Mouse (Mus musculus) forebrain, embryonic 13.5 days (tissue): ENCODE measurements at regions not wholly inside any gene's neighbourhood (a gene's known extent, or its start where the extent isn't known, plus 50 kb on each side); places are given as distances from the start of the nearest gene placed in this dataset.

Source experiments
- ATAC-seq: fragments of 200-750 bp; cut with Nextera tagmentation; 2 replicates; pipeline ENCODE4 v1.8.0; 2017
- H3K27ac ChIP-seq: fragments of 300-500 bp; sonication (generic); 2 replicates; pipeline ENCODE4 v1.5.1; 2015; ENCODE audit warnings: inconsistent platforms, mild to moderate bottlenecking, moderate library complexity
- H3K27me3 ChIP-seq: fragments of 300-500 bp; sonication (generic); 2 replicates; pipeline ENCODE4 v1.6.1; 2015; ENCODE audit warnings: mild to moderate bottlenecking, inconsistent platforms
- H3K36me3 ChIP-seq: fragments of 300-500 bp; sonication (generic); 2 replicates; pipeline ENCODE4 v1.6.1; 2015; ENCODE audit warnings: mild to moderate bottlenecking, inconsistent platforms; ENCODE audit not compliant: poor library complexity, severe bottlenecking
- H3K4me1 ChIP-seq: fragments of 300-500 bp; sonication (generic); 2 replicates; pipeline ENCODE4 v1.6.1; 2015; ENCODE audit warnings: inconsistent platforms
- H3K4me2 ChIP-seq: fragments of 300-500 bp; sonication (generic); 2 replicates; pipeline ENCODE4 v1.6.1; 2015; ENCODE audit warnings: inconsistent platforms, mild to moderate bottlenecking, moderate library complexity
- H3K4me3 ChIP-seq: fragments of 300-500 bp; sonication (generic); 2 replicates; pipeline ENCODE4 v1.5.1; 2015; ENCODE audit warnings: mild to moderate bottlenecking, inconsistent platforms
- H3K9ac ChIP-seq: fragments of 300-500 bp; sonication (generic); 2 replicates; pipeline ENCODE4 v1.6.1; 2015; ENCODE audit warnings: mild to moderate bottlenecking, inconsistent platforms
- H3K9me3 ChIP-seq: fragments of 300-500 bp; sonication (generic); replicated peaks from 2 replicates; pipeline ENCODE4 v1.6.1; 2016; ENCODE audit warnings: inconsistent platforms
- WGBS: fragments of 180-500 bp; shearing (Covaris S2); methylation state at CpG from one replicate; pipeline ENCODE4 v1.1.7; 2015; 5-methylcytosine and 5-hydroxymethylcytosine counted together

GRCm38 (mm10) chr13:53636011-53636410 lies 163.1 kb upstream of the Msx2 start:
- H3K9ac ChIP-seq: no peak overlapping the region
- H3K27me3 ChIP-seq: peaks cover 18% of the 10 kb centered on the region
- no peak overlapping the region for H3K27ac ChIP-seq
- no peak overlapping the region for H3K4me3 ChIP-seq
- no peaks in the 10 kb centered on the region for H3K36me3 ChIP-seq
- no peak for ATAC-seq
- H3K4me2 ChIP-seq: no peak overlapping the region
- no peaks in the 10 kb centered on the region for H3K9me3 ChIP-seq
- WGBS: 82% methylated on average over 5 of the region's 5 CpGs
- H3K4me1 ChIP-seq: 0 out of 2 replicates have a peak, but pooled peaks cover 13% of the 10 kb centered on the region

GRCm38 (mm10) chr13:53634637-53635203 lies 161.8 kb upstream of the Msx2 start:
- H3K4me2 ChIP-seq: no peak overlapping the region
- H3K36me3 ChIP-seq: no peaks in the 10 kb centered on the region
- peak; percentile 75 for ATAC-seq
- H3K9ac ChIP-seq: no peak overlapping the region
- WGBS: 18% methylated on average over 9 of the region's 9 CpGs
- no peak overlapping the region for H3K4me3 ChIP-seq
- H3K4me1 ChIP-seq: 0 out of 2 replicates have a peak, but pooled peaks cover 13% of the 10 kb centered on the region
- peaks cover 18% of the 10 kb centered on the region for H3K27me3 ChIP-seq
- no peak overlapping the region for H3K27ac ChIP-seq
- H3K9me3 ChIP-seq: no peaks in the 10 kb centered on the region

DNA sequence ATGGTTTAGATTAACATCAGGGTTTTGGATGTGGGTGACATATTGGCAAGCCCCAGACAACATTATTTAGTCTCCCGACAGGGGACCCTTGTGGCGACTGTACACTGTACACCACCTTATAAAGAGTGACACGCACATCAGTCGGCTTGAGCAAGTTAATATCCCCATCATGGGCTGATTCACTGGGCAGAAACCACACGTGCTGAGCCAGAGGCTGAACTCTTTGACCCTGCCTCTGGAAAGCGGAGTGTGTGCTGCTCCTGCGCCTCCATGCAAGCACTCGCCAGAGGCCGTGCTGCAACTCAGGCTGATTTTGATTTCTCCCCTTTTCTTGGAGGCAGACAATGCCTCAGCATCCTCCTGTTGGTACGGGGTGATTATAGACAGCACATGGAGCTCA lies 125.2 kb upstream of the Msx2 start:
- Histone ChIP-seq H3K4me3 (no peak overlapping the region), H3K9me3 (no peaks in the 10 kb centered on the region), H3K36me3 (no peaks in the 10 kb centered on the region), H3K4me1 (no peaks in the 10 kb centered on the region), H3K27me3 (peaks cover 44% of the 10 kb centered on the region), H3K9ac (no peak overlapping the region), H3K27ac (no peak overlapping the region), H3K4me2 (no peak overlapping the region)
- WGBS: 69% methylated on average over 10 of the region's 10 CpGs
- ATAC-seq: no peak

DNA sequence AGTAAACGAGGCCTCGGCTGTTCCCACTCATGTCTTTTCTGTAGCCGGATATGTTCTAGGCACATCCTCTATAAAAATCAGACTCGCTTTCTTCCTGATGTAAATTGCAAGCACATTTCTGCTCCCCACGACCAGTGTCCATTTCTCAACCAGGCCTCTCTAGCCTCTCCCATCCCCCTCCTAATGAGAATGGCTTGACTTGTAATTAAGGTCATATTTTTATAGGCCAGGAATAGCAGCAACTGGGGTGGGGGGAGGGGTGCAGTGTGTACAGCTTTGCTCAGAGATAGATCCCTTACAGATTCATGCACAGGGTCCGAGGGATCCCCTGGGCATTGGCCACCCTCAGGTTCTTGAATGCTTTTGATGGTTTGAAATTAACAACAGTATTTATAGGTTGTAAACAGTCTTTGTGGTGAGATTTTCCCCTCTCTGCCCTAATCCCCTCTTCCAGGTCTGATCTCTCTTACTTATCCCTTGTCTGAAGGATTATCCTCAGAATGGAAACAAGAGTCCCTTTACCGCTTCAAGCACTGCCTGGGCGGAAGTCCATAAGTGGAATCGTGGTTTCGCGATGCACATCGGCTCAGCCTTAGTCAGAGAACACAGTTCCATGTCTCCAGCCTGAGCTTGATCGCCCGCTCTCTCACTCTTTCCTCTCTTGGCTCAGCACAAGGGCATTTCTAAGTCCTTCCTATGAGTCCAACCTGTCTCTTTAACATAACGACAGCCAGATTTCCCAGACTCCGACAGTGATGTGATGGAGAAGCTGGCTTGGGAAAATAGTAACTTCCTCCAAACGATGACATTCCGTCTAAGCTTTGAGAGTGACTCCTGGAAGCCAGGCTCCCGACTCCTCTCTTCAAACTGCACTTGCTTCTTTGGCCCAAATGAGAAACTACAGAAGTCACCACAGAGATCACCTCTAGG lies 124.3 kb upstream of the Msx2 start:
- 52% methylated on average over 19 of the region's 19 CpGs for WGBS
- H3K9ac ChIP-seq: no peak overlapping the region
- H3K27ac ChIP-seq: no peak overlapping the region
- no peaks in the 10 kb centered on the region for H3K4me1 ChIP-seq
- H3K4me2 ChIP-seq: no peak overlapping the region
- peaks cover 39% of the 10 kb centered on the region for H3K27me3 ChIP-seq
- no peak for ATAC-seq
- no peaks in the 10 kb centered on the region for H3K9me3 ChIP-seq
- H3K36me3 ChIP-seq: no peaks in the 10 kb centered on the region
- no peak overlapping the region for H3K4me3 ChIP-seq

DNA sequence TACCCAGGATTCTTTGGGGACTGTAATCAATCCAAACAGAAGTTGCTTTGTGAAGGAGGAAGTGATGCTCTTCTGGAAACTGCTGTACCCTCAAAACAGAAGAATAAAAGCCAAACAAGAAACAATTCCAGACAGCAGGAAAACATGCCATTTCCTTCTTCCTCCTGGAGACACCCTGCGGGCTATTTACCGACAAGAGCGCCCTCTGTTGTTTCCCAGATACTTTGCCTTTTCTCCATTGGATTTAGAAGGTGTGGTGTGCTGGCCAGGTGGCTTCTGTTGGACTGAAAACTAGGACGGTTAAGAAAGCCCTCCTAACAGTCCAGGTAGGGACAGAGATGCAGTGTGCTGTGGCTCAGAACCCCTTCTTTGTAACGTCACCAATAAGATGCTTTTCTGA lies 119.9 kb upstream of the Msx2 start:
- no peak overlapping the region for H3K27ac ChIP-seq
- H3K9me3 ChIP-seq: no peaks in the 10 kb centered on the region
- no peak for ATAC-seq
- 7% methylated on average over 5 of the region's 5 CpGs for WGBS
- H3K4me1 ChIP-seq: no peaks in the 10 kb centered on the region
- H3K9ac ChIP-seq: no peak overlapping the region
- H3K27me3 ChIP-seq: peaks cover 45% of the 10 kb centered on the region
- H3K36me3 ChIP-seq: no peaks in the 10 kb centered on the region
- no peak overlapping the region for H3K4me2 ChIP-seq
- H3K4me3 ChIP-seq: no peak overlapping the region

DNA sequence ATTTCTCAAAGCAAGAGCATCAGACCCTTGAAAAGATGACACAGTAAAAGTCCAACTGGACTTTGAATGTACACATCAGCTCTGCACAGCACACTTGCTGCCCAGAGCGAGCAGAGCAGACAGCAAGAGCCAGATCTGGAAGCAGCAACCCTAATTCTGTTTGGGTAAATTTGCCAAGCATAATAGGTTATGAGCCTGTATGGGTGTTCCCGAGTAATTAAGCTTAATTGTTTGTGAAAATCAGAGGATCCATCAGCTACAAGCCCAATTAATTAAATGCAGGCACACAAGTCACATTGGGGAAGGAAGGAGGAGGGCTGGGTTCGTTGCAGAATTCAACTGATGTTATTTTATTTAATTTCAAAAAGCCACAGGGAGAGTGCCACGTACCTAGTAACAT lies 113.9 kb upstream of the Msx2 start:
- H3K9me3 ChIP-seq: no peaks in the 10 kb centered on the region
- H3K4me3 ChIP-seq: no peak overlapping the region

DNA sequence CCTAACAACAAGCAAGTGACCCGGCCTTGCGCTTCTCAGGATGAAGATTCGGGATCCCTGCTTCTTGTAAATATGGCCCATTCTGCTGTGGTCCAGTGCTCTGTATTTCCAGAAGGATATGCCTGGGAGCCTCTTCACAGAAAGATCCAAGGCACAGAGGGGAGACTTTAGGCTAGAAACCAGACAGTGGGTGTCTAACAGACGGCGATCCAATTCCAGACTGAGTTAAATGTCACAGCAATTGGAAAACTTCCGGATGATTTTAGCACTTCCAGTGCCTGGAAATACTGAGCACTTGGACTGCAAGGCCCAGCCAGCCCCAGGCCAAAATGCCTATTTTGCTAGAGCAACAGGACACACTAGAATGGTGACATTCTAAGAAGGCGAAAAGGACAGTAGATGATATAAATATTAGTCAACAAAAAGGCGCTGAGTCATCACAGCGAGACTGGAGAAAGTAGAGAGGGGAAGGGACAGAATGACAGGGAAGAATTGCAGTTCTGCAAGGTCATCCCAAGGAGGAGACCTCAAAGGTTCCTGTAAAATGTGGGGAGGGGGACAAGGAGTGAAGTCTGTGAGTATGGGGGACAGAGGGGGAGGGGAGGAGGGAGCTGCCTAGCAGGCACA lies 111.7 kb upstream of the Msx2 start:
- Histone ChIP-seq H3K9ac (no peak overlapping the region), H3K4me1 (no peaks in the 10 kb centered on the region), H3K27ac (no peak overlapping the region), H3K36me3 (no peaks in the 10 kb centered on the region), H3K9me3 (0 out of 2 replicates have a peak, but pooled peaks cover 3% of the 10 kb centered on the region), H3K4me3 (no peak overlapping the region), H3K4me2 (no peak overlapping the region), H3K27me3 (peaks cover 30% of the 10 kb centered on the region)
- WGBS: 89% methylated on average over 9 of the region's 9 CpGs
- ATAC-seq: no peak

More for the DNA sequence above, 113.9 kb upstream of the Msx2 start:
- Histone ChIP-seq H3K4me1 (no peaks in the 10 kb centered on the region), H3K27ac (no peak overlapping the region), H3K36me3 (no peaks in the 10 kb centered on the region), H3K27me3 (peaks cover 42% of the 10 kb centered on the region), H3K4me2 (no peak overlapping the region), H3K9ac (no peak overlapping the region)
- ATAC-seq: no peak
- 35% methylated on average over 4 of the region's 4 CpGs for WGBS

DNA sequence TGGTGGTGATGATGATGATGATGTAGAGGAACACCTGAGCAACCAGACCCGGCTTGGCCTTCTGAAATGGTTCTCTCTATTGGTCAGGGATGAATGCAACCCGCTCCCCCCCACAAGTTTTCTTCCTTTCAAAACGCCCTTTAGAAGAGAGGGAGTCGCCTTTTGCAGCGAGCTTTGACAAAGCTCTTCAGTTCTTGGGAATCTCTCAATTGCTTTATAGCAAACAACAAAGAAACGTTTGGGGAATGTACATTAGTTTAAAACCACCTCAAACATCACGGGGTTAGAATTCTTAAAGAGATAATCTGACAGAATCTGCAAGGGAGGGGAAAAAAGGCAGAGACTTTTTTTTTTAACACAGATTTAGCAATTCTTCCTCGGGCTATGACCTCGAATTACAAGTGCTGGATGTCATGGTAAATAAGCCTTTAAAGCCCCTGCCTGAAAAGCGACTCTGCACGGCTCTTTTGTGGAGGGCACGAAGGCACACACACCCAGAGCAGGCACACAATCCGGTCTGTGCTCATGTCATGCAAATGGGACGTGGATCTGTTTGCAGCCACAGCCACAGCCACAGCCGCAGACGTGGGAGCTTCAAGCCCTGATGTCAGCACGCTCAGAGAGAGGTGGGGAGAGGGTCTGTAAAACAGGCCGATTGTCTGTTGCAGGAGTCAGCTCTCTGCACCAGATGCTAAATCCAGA lies 81.2 kb upstream of the Msx2 start:
- H3K9me3 ChIP-seq: no peaks in the 10 kb centered on the region
- H3K4me1 ChIP-seq: peaks cover 14% of the 10 kb centered on the region
- 6% methylated on average over 18 of the region's 18 CpGs for WGBS
- ATAC-seq: no peak
- no peak overlapping the region for H3K27ac ChIP-seq
- H3K36me3 ChIP-seq: no peaks in the 10 kb centered on the region
- H3K27me3 ChIP-seq: peaks cover 42% of the 10 kb centered on the region
- H3K4me2 ChIP-seq: peak overlapping the region; percentile 33
- H3K4me3 ChIP-seq: no peak overlapping the region
- peak overlapping the region; percentile 26; the same call in 1 of the 2 replicates for H3K9ac ChIP-seq

DNA sequence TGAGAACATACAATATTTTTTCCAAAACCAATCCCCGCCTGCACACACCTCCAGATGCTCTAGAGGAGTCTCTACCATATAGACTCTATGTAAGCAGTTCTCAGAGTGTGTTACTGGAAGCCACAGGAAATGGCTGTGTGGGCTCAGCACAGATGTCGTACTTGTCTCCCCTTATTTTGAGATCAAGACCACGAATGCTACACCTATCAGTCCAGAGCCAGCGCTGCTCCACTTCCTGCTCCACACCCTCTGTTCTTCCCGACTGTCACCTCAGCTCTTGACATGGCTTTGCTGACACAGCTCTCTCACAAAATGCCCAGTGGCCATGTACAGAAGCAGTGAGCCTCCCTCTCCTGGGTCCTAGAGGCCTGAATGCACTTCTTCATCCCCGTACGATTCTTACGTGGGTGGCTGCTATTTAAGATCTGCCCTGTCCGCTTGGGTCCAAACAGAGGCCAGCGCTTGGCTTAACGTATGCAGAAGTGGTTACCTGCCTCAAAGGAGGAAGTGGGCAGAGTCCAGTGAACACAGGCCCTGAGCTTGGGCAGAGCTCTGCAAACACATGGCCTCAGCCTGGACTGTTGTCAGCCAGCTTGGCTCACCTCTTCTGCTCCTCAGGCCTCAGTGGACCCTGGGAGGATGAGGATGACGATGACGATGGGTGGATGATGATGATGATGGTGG lies 80.5 kb upstream of the Msx2 start:
- Histone ChIP-seq H3K9me3 (no peaks in the 10 kb centered on the region), H3K27me3 (peaks cover 40% of the 10 kb centered on the region), H3K4me2 (0 out of 2 replicates have a peak overlapping the region, but pooled peaks have one; percentile 33), H3K9ac (no peak overlapping the region), H3K4me1 (peaks cover 14% of the 10 kb centered on the region), H3K27ac (no peak overlapping the region), H3K36me3 (no peaks in the 10 kb centered on the region), H3K4me3 (no peak overlapping the region)
- no peak for ATAC-seq
- WGBS: 69% methylated on average over 13 of the region's 13 CpGs

- no peaks in the 10 kb centered on the region for H3K9me3 ChIP-seq
These were observed 75.5 kb upstream of the Msx2 start for GRCm38 (mm10) chr13:53548396-53548795.

DNA sequence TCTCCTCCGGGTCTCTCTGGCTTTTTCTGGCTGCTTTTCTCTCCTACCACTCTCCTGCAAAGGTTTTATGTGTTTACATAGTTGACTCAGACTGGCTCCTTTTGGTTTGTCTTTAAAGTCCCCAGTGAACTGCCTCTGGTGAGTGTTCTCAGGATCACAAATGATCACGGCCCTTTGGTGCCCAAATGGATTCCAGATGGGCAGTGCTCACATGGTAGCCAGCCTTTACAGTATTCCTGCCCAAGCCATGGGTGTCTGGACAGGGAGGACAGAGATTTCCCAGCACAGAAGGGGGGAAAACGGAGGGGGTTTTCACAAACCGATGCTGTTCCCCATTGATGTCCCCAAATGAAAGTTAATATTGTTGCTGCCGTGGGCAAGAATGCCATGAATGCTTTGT lies 70.4 kb upstream of the Msx2 start:
- Histone ChIP-seq H3K27ac (no peak overlapping the region), H3K4me2 (no peak overlapping the region), H3K9me3 (no peaks in the 10 kb centered on the region), H3K27me3 (peaks cover 43% of the 10 kb centered on the region), H3K9ac (no peak overlapping the region), H3K4me1 (no peaks in the 10 kb centered on the region), H3K4me3 (no peak overlapping the region), H3K36me3 (no peaks in the 10 kb centered on the region)
- 83% methylated on average over 5 of the region's 5 CpGs for WGBS
- no peak for ATAC-seq

More at GRCm38 (mm10) chr13:53548396-53548795, 75.5 kb upstream of the Msx2 start:
- no peak for ATAC-seq
- no peak overlapping the region for H3K4me3 ChIP-seq
- 81% methylated on average over 11 of the region's 11 CpGs for WGBS
- no peak overlapping the region for H3K4me2 ChIP-seq
- 0 out of 2 replicates have a peak, but pooled peaks cover 1% of the 10 kb centered on the region for H3K4me1 ChIP-seq
- no peak overlapping the region for H3K9ac ChIP-seq
- peaks cover 21% of the 10 kb centered on the region for H3K27me3 ChIP-seq
- H3K27ac ChIP-seq: no peak overlapping the region
- H3K36me3 ChIP-seq: no peaks in the 10 kb centered on the region
